19 mouse cellular contexts compared by ENCODE assay signal in genomic region chr5:66614940-66615339, GRCm38 (mm10). TPM values are rescaled to one million over a fixed set of nuclear protein-coding genes. Genes with fewer than 3 reads are reported as not detected.
DNase-seq lines count a peak whose midpoint lies in the region; ATAC-seq and TF ChIP-seq lines count a peak whose summit lies in the region.
"Had no signal": no experiment of that assay in that cellular context is flagged by ENCODE, and none has a peak within 500 bp of the region (broad histone marks: within the 10 kb centered on the region; RNA-seq: fewer than 3 reads in every experiment).

No protein-coding gene starts in this region.

- H3K4me2 ChIP-seq in embryonic facial prominence, embryonic 13.5 days: peak overlapping the region; percentile 5; the same call in 1 of the 2 replicates
- H3K4me2 ChIP-seq in hindbrain, embryonic 13.5 days: peak overlapping the region; percentile 16
- H3K4me2 ChIP-seq in hindbrain, embryonic 16.5 days (ENCODE audit: low read length): no peak overlapping the region
- 0 out of 2 replicates have a peak overlapping the region, but pooled peaks have one; percentile 77 for H3K4me2 ChIP-seq in midbrain, embryonic 15.5 days
- no peak overlapping the region for H3K4me2 ChIP-seq in midbrain, embryonic 16.5 days (ENCODE audit: low read length)
- H3K4me2 ChIP-seq: heart, embryonic 13.5 days; limb, embryonic 15.5 days had no signal

- H3K4me1 ChIP-seq in embryonic facial prominence, embryonic 13.5 days: peaks cover 61% of the 10 kb centered on the region
- peaks cover 61% of the 10 kb centered on the region for H3K4me1 ChIP-seq in embryonic facial prominence, embryonic 10.5 days
- H3K4me1 ChIP-seq in hindbrain, embryonic 13.5 days (replicated peaks): peaks cover 85% of the 10 kb centered on the region
- H3K4me1 ChIP-seq in hindbrain, embryonic 16.5 days (ENCODE audit: control insufficient read depth, insufficient read depth, low read depth, low read length): peaks cover 24% of the 10 kb centered on the region
- H3K4me1 ChIP-seq in midbrain, embryonic 15.5 days: peaks cover 38% of the 10 kb centered on the region
- peaks cover 30% of the 10 kb centered on the region for H3K4me1 ChIP-seq in midbrain, embryonic 16.5 days (ENCODE audit: control insufficient read depth, insufficient read depth, low read length)

- DNase-seq in embryonic facial prominence, embryonic 10.5 days (ENCODE audit: low spot score): no peak
- no peak for DNase-seq in left cerebral cortex, adult 2 months (ENCODE audit: extremely low spot score in 1 of 2, low spot score in 2 of 2)
- no peak for DNase-seq in left cerebral cortex, postnatal 4 days
- DNase-seq: cerebellum, adult 9-10 months; gastrocnemius, postnatal 25 days; kidney, postnatal 10 days; right cerebral cortex, adult 18-20 months; spleen, adult 18-20 months; thymus, adult 18-20 months had no signal

- H3K27ac ChIP-seq in embryonic facial prominence, embryonic 13.5 days: no peak overlapping the region
- no peak overlapping the region for H3K27ac ChIP-seq in embryonic facial prominence, embryonic 10.5 days (replicated peaks)
- H3K27ac ChIP-seq in hindbrain, embryonic 13.5 days: 0 out of 2 replicates have a peak overlapping the region, but pooled peaks have one; percentile 14
- H3K27ac ChIP-seq in hindbrain, embryonic 16.5 days (ENCODE audit: low read depth, low read length): no peak overlapping the region
- H3K27ac ChIP-seq in left cerebral cortex, adult 2 months: peak overlapping the region; percentile 28; the same call in 1 of the 2 replicates
- no peak overlapping the region for H3K27ac ChIP-seq in midbrain, embryonic 15.5 days
- H3K27ac ChIP-seq in midbrain, embryonic 16.5 days (ENCODE audit: low read length): no peak overlapping the region
- H3K27ac ChIP-seq: heart, embryonic 13.5 days; limb, embryonic 15.5 days had no signal

- 84% methylated on average over 4 of the region's 4 CpGs for WGBS in embryonic facial prominence, embryonic 13.5 days
- 65% methylated on average over 4 of the region's 4 CpGs for WGBS in embryonic facial prominence, embryonic 10.5 days
- 81% methylated on average over 4 of the region's 4 CpGs for WGBS in hindbrain, embryonic 13.5 days
- 80% methylated on average over 4 of the region's 4 CpGs for WGBS in hindbrain, embryonic 16.5 days
- 74% methylated on average over 4 of the region's 4 CpGs for WGBS in midbrain, embryonic 15.5 days
- 87% methylated on average over 4 of the region's 4 CpGs for WGBS in midbrain, embryonic 16.5 days

- TF ChIP-seq CTCF in left cerebral cortex, adult 2 months (IDR thresholded peaks at IDR 0.05): no peak

- no peak overlapping the region for H3K9ac ChIP-seq in embryonic facial prominence, embryonic 13.5 days
- no peak overlapping the region for H3K9ac ChIP-seq in hindbrain, embryonic 13.5 days
- no peak overlapping the region for H3K9ac ChIP-seq in hindbrain, embryonic 16.5 days (ENCODE audit: low read depth, low read length)
- H3K9ac ChIP-seq in midbrain, embryonic 15.5 days: no peak overlapping the region
- H3K9ac ChIP-seq in midbrain, embryonic 16.5 days (ENCODE audit: low read depth, low read length): no peak overlapping the region
- H3K9ac ChIP-seq: heart, embryonic 13.5 days; limb, embryonic 15.5 days had no signal

- no peaks in the 10 kb centered on the region for H3K9me3 ChIP-seq in embryonic facial prominence, embryonic 13.5 days
- no peaks in the 10 kb centered on the region for H3K9me3 ChIP-seq in embryonic facial prominence, embryonic 10.5 days
- H3K9me3 ChIP-seq in hindbrain, embryonic 13.5 days: no peaks in the 10 kb centered on the region
- H3K9me3 ChIP-seq in hindbrain, embryonic 16.5 days (ENCODE audit: control insufficient read depth, low read length): no peaks in the 10 kb centered on the region
- H3K9me3 ChIP-seq in midbrain, embryonic 15.5 days: no peaks in the 10 kb centered on the region
- H3K9me3 ChIP-seq in midbrain, embryonic 16.5 days (replicated peaks; ENCODE audit: control insufficient read depth, low read length, poor library complexity, severe bottlenecking): no peaks in the 10 kb centered on the region
- H3K9me3 ChIP-seq: heart, embryonic 13.5 days; limb, embryonic 15.5 days; midbrain, embryonic 10.5 days had no signal

- intact Hi-C loops in left cerebral cortex, adult 2 months (cut with DNase I): loop anchor here (5.0 kb wide), 1 partner anchor 88 kb away; no protein-coding TSS in a partner anchor
- intact Hi-C loops in left cerebral cortex, postnatal 4 days (cut with DNase I): loop anchor here (10.0 kb wide), 2 partner anchors 190 to 360 kb away; partner anchors contain the start of gene Nsun7

- no peak for ATAC-seq in embryonic facial prominence, embryonic 13.5 days (ENCODE audit: insufficient number of reproducible peaks, insufficient read depth, low FRiP score, low TSS enrichment, low read depth)
- ATAC-seq in hindbrain, embryonic 13.5 days (ENCODE audit: low FRiP score): no peak
- no peak for ATAC-seq in hindbrain, embryonic 16.5 days
- no peak for ATAC-seq in midbrain, embryonic 15.5 days (replicated peaks)
- ATAC-seq in midbrain, embryonic 16.5 days: no peak
- ATAC-seq: CD4-positive, CD25-positive, alpha-beta regulatory T cell, adult 4 months had no signal

- H3K27me3 ChIP-seq in embryonic facial prominence, embryonic 13.5 days: no peaks in the 10 kb centered on the region
- 0 out of 2 replicates have a peak, but pooled peaks cover 8% of the 10 kb centered on the region for H3K27me3 ChIP-seq in embryonic facial prominence, embryonic 10.5 days (replicated peaks; ENCODE audit: low read depth, poor library complexity, severe bottlenecking)
- no peaks in the 10 kb centered on the region for H3K27me3 ChIP-seq in hindbrain, embryonic 13.5 days
- H3K27me3 ChIP-seq in hindbrain, embryonic 16.5 days (replicated peaks; ENCODE audit: control insufficient read depth, insufficient read depth, low read length): no peaks in the 10 kb centered on the region
- no peaks in the 10 kb centered on the region for H3K27me3 ChIP-seq in midbrain, embryonic 15.5 days (replicated peaks)
- no peaks in the 10 kb centered on the region for H3K27me3 ChIP-seq in midbrain, embryonic 16.5 days (ENCODE audit: control insufficient read depth, insufficient read depth, low read depth, low read length)
- H3K27me3 ChIP-seq: heart, embryonic 13.5 days; limb, embryonic 15.5 days had no signal

- no peak overlapping the region for H3K4me3 ChIP-seq in embryonic facial prominence, embryonic 13.5 days
- H3K4me3 ChIP-seq in embryonic facial prominence, embryonic 10.5 days: no peak overlapping the region
- H3K4me3 ChIP-seq in hindbrain, embryonic 13.5 days: no peak overlapping the region
- H3K4me3 ChIP-seq in hindbrain, embryonic 16.5 days (ENCODE audit: low read length): no peak overlapping the region
- H3K4me3 ChIP-seq in left cerebral cortex, adult 2 months: no peak overlapping the region
- H3K4me3 ChIP-seq in midbrain, embryonic 15.5 days: no peak overlapping the region
- H3K4me3 ChIP-seq in midbrain, embryonic 16.5 days (ENCODE audit: low read depth, low read length): no peak overlapping the region
- H3K4me3 ChIP-seq: heart, embryonic 13.5 days; limb, embryonic 15.5 days; midbrain, embryonic 10.5 days had no signal

- H3K36me3 ChIP-seq in embryonic facial prominence, embryonic 13.5 days: no peaks in the 10 kb centered on the region
- no peaks in the 10 kb centered on the region for H3K36me3 ChIP-seq in embryonic facial prominence, embryonic 10.5 days (replicated peaks)
- no peaks in the 10 kb centered on the region for H3K36me3 ChIP-seq in hindbrain, embryonic 13.5 days
- no peaks in the 10 kb centered on the region for H3K36me3 ChIP-seq in hindbrain, embryonic 16.5 days (ENCODE audit: control insufficient read depth, insufficient read depth, low read length)
- H3K36me3 ChIP-seq in midbrain, embryonic 15.5 days (replicated peaks): no peaks in the 10 kb centered on the region
- H3K36me3 ChIP-seq in midbrain, embryonic 16.5 days (ENCODE audit: control insufficient read depth, insufficient read depth, low read length): no peaks in the 10 kb centered on the region
- H3K36me3 ChIP-seq: G1E; heart, embryonic 13.5 days; limb, embryonic 15.5 days; midbrain, embryonic 10.5 days had no signal

RNA-seq across cellular contexts. Expression of gene Apbb2, which starts 3.6 kb away (rescaled TPM):
- 74.1 and 77.4 TPM in 2 replicates for polyA plus RNA-seq in embryonic facial prominence, embryonic 13.5 days (2015; fragmentation: Nextera tagmentation; extraction: Ambion mirVana)
- polyA plus RNA-seq in embryonic facial prominence, embryonic 10.5 days (2016; fragmentation: Nextera tagmentation; extraction: Ambion mirVana): 30.7 and 36.8 TPM in 2 replicates
- 126 TPM in 2 replicates for polyA plus RNA-seq in hindbrain, embryonic 13.5 days (2015; fragmentation: Nextera tagmentation; extraction: Ambion mirVana)
- 97.0 and 114 TPM in 2 replicates for polyA plus RNA-seq in hindbrain, embryonic 16.5 days (2015; fragmentation: Nextera tagmentation; extraction: Ambion mirVana)
- total RNA-seq in left cerebral cortex, adult 2 months (2021): 10 to 100 TPM; 60.1 to 70.5 TPM
- total RNA-seq in left cerebral cortex, postnatal 4 days (2021): 100 to 1,000 TPM in 1 of 2 experiments, 10 to 100 TPM in 1; 96.4 to 104 TPM
- polyA plus RNA-seq in midbrain, embryonic 15.5 days (2015; fragmentation: Nextera tagmentation; extraction: Ambion mirVana): 110 and 115 TPM in 2 replicates
- 107 and 108 TPM in 2 replicates for polyA plus RNA-seq in midbrain, embryonic 16.5 days (2015; fragmentation: Nextera tagmentation; extraction: Ambion mirVana)
- polyA plus RNA-seq: G1E had no signal

Comparison
In these comparisons a context has a peak if more than half of its experiments do, and no peak if none do; other contexts are left out.
1. H3K27ac ChIP-seq: peak in hindbrain, embryonic 13.5 days (single experiment) and left cerebral cortex, adult 2 months (single experiment); none in embryonic facial prominence, embryonic 13.5 days (single experiment), embryonic facial prominence, embryonic 10.5 days (single experiment), hindbrain, embryonic 16.5 days (single experiment), midbrain, embryonic 15.5 days (single experiment) and midbrain, embryonic 16.5 days (single experiment).
2. H3K4me2 ChIP-seq: peak in embryonic facial prominence, embryonic 13.5 days (single experiment), hindbrain, embryonic 13.5 days (single experiment) and midbrain, embryonic 15.5 days (single experiment); none in hindbrain, embryonic 16.5 days (single experiment) and midbrain, embryonic 16.5 days (single experiment).